Mouse (Mus musculus): ENCODE data around the gene Rnf133. TPM values are rescaled to one million over a fixed set of nuclear protein-coding genes. Genes with fewer than 3 reads are reported as not detected.

Rnf133 gene
- polyA plus RNA-seq (2014; fragmentation: Illumina TruSeq; extraction: RNeasy Lipid Tissue Mini Kit (QIAGEN cat#74804); ENCODE audit: low read depth, low replicate concordance), result 578 TPM

DNA sequence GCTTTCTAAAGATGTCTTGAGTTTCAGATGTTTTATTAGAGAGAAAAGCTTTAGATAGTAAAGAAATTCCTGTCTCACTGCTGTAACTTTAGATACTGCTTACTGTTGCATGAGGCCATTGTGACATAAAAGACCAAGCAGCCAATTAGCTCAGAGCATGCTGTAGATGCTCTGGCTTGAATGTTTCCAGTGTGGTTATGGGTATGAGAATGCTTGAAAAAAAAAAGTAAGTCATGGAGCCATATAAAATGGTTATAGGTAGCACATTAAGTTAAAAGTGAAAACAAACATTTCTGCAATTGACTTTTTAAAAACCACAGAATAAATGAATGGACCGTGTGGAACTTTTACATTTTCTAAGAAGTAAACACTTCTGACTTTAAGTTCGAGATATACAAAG lies at the start of gene Rnf133:
Rnf133 (minus strand) TSS at position 101 of the 400 bp plus-strand sequence.

GRCm38 (mm10) chr6:23655036-23655435 lies 4.9 kb upstream of the Rnf133 start, which contains the start of gene Rnf148:
Gene Rnf148, minus strand, starts transcription at chr6:23655136.

Other genes starting within 250 kb of the Rnf133 start
- gene Rnf148, start 4.8 kb upstream of the Rnf133 start, polyA plus RNA-seq (2014; fragmentation: Illumina TruSeq; extraction: RNeasy Lipid Tissue Mini Kit (QIAGEN cat#74804); ENCODE audit: low read depth, low replicate concordance), result 107 TPM
- gene Cadps2, start 189.1 kb upstream of the Rnf133 start, polyA plus RNA-seq (2014; fragmentation: Illumina TruSeq; extraction: RNeasy Lipid Tissue Mini Kit (QIAGEN cat#74804); ENCODE audit: low read depth, low replicate concordance), result 2.5 TPM

Measured in testis, adult 10 weeks (tissue).